9 mouse cellular contexts compared by ENCODE assay signal in the genomic region with DNA sequence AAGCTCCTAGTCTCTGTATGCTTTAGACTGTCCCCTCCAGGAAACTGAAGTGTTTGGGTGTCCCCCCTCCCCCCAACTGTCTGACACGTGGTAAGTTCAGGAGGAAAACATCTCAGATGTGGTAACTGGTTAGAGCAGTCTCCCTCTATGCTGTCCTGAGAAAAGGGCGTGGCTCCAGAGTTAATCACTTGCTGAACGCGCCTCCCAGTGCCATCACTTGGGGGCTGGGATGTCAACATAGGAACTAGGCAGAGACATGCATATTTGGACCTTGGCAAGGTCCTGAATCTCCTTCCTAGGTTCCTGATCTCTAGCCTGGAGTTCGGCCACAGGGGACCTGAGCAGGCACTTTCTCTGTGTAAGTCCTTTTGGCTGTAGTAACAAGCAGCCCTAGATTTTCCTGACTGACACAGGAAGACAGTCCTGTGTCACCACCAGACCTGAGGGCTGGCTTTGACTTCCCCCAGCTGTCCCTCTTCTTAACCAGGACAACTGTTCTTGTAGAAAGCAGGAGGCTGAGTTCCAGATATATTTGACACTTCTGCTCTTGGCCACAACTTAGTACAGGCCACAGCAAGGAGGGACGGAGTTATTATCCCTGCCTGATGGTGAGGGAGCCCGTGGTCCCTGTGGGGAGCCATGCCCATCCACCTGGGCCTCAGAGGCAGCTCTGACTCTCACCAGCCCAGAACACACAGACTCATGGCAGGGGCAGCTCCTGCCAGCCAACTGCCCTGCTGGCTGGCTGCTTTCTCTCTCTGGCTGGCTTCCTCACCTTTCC. TPM values are rescaled to one million over a fixed set of nuclear protein-coding genes. Genes with fewer than 3 reads are reported as not detected.
A peak's percentile ranks its signal among the peaks of the same experiment; 100 is the strongest.
DNase-seq lines count a peak whose midpoint lies in the region; ATAC-seq and TF ChIP-seq lines count a peak whose summit lies in the region.
"Had no signal": no experiment of that assay in that cellular context is flagged by ENCODE, and none has a peak within 500 bp of the region (broad histone marks: within the 10 kb centered on the region; RNA-seq: fewer than 3 reads in every experiment).

No protein-coding gene starts in this region.

- DNase-seq in limb, embryonic 10.5 days (ENCODE audit: low spot score): no peak
- peak; percentile 63 for DNase-seq in ZHBTc4 (ENCODE audit: low read depth, low spot score)
- DNase-seq in layer of hippocampus, adult 2 months (ENCODE audit: low spot score in 2 of 2): no peak
- no peak for DNase-seq in testis, postnatal 10 days (ENCODE audit: low spot score)
- no peak for DNase-seq in right cerebral cortex, adult 18-20 months

- H3K4me3 ChIP-seq in limb, embryonic 12.5 days (replicated peaks): no peak overlapping the region
- no peak overlapping the region for H3K4me3 ChIP-seq in limb, embryonic 10.5 days
- H3K4me3 ChIP-seq in layer of hippocampus, adult 2 months: no peak overlapping the region
- H3K4me3 ChIP-seq: hindbrain, embryonic 15.5 days had no signal

- no peak for TF ChIP-seq CTCF in layer of hippocampus, adult 2 months (conservative IDR thresholded peaks at IDR 0.05)

- 30% methylated on average over 7 of the region's 7 CpGs for WGBS in limb, embryonic 12.5 days
- 27% methylated on average over 7 of the region's 7 CpGs for WGBS in limb, embryonic 10.5 days

- no peaks in the 10 kb centered on the region for H3K27me3 ChIP-seq in limb, embryonic 12.5 days
- H3K27me3 ChIP-seq in limb, embryonic 10.5 days (ENCODE audit: low read depth, poor library complexity, severe bottlenecking): no peaks in the 10 kb centered on the region
- H3K27me3 ChIP-seq: hindbrain, embryonic 15.5 days had no signal

- H3K9me3 ChIP-seq in limb, embryonic 12.5 days: no peaks in the 10 kb centered on the region
- no peaks in the 10 kb centered on the region for H3K9me3 ChIP-seq in limb, embryonic 10.5 days (replicated peaks)
- H3K9me3 ChIP-seq: hindbrain, embryonic 15.5 days had no signal

- no peak overlapping the region; the same call in 1 of the 2 replicates for H3K27ac ChIP-seq in limb, embryonic 12.5 days
- H3K27ac ChIP-seq in limb, embryonic 10.5 days: no peak overlapping the region
- H3K27ac ChIP-seq in layer of hippocampus, adult 2 months: no peak overlapping the region
- H3K27ac ChIP-seq: hindbrain, embryonic 15.5 days had no signal

- H3K4me1 ChIP-seq in limb, embryonic 12.5 days (replicated peaks): peaks cover 5% of the 10 kb centered on the region; the same call in 1 of the 2 replicates
- H3K4me1 ChIP-seq in limb, embryonic 10.5 days: 0 out of 2 replicates have a peak, but pooled peaks cover 17% of the 10 kb centered on the region
- H3K4me1 ChIP-seq: hindbrain, embryonic 15.5 days had no signal

- 0 out of 2 replicates have a peak overlapping the region, but pooled peaks have one; percentile 8 for H3K9ac ChIP-seq in limb, embryonic 12.5 days (replicated peaks)
- H3K9ac ChIP-seq: hindbrain, embryonic 15.5 days had no signal

- H3K36me3 ChIP-seq in limb, embryonic 12.5 days: peaks cover 16% of the 10 kb centered on the region
- peaks cover 15% of the 10 kb centered on the region for H3K36me3 ChIP-seq in limb, embryonic 10.5 days

- H3K4me2 ChIP-seq in limb, embryonic 12.5 days: no peak overlapping the region
- H3K4me2 ChIP-seq: hindbrain, embryonic 15.5 days had no signal

- ATAC-seq in limb, embryonic 12.5 days (ENCODE audit: insufficient number of reproducible peaks, insufficient read depth, low FRiP score, low TSS enrichment, low read depth): no peak
- ATAC-seq in common myeloid progenitor, adult 5-6 weeks (replicated peaks; ENCODE audit: low read depth, poor library complexity, severe bottlenecking): peak; percentile 46
- peak; percentile 50 for ATAC-seq in megakaryocyte progenitor cell, adult 5-6 weeks (replicated peaks; ENCODE audit: poor library complexity)

RNA-seq across cellular contexts. Expression of gene Ldlrap1, which starts 28.9 kb away (rescaled TPM):
- 21.7 and 23.3 TPM in 2 replicates for polyA plus RNA-seq in limb, embryonic 12.5 days (2016; fragmentation: Nextera tagmentation; extraction: Ambion mirVana)
- 14.4 and 20.4 TPM in 2 replicates for polyA plus RNA-seq in limb, embryonic 10.5 days (2016; fragmentation: Nextera tagmentation; extraction: Ambion mirVana)
- total RNA-seq in common myeloid progenitor, adult 5-6 weeks (2017): 8.7 and 9.6 TPM in 2 replicates
- 13.7 and 26.0 TPM in 2 replicates for total RNA-seq in megakaryocyte progenitor cell, adult 5-6 weeks (2015)
- 13.3 and 14.7 TPM in 2 replicates for total RNA-seq in megakaryocyte progenitor cell, adult 5-6 weeks (2017)
- total RNA-seq in layer of hippocampus, adult 2 months (2021): 1 to 10 TPM; 2.0 to 3.0 TPM

RNA-seq across cellular contexts. Expression of gene Maco1, which starts 56.4 kb away (rescaled TPM):
- 59.0 and 60.7 TPM in 2 replicates for polyA plus RNA-seq in limb, embryonic 12.5 days (2016; fragmentation: Nextera tagmentation; extraction: Ambion mirVana)
- 38.1 and 48.2 TPM in 2 replicates for polyA plus RNA-seq in limb, embryonic 10.5 days (2016; fragmentation: Nextera tagmentation; extraction: Ambion mirVana)
- 55.1 and 63.9 TPM in 2 replicates for total RNA-seq in common myeloid progenitor, adult 5-6 weeks (2017)
- total RNA-seq in megakaryocyte progenitor cell, adult 5-6 weeks (2015): 31.4 and 33.0 TPM in 2 replicates
- 34.2 and 38.5 TPM in 2 replicates for total RNA-seq in megakaryocyte progenitor cell, adult 5-6 weeks (2017)
- total RNA-seq in layer of hippocampus, adult 2 months (2021): 10 to 100 TPM; 43.4 to 43.8 TPM
